Mouse (Mus musculus): ENCODE measurements around the gene Ermp1.

- TF ChIP-seq CTCF (IDR thresholded peaks at IDR 0.05; ENCODE audit: low read depth, low read length) (no peak), POLR2A (IDR thresholded peaks at IDR 0.05; ENCODE audit: borderline replicate concordance, low read depth, low read length) (no peak)
These were observed 16.7 kb upstream of the Ermp1 start for GRCm38 (mm10) chr19:29664934-29665333.
